Mouse (Mus musculus) limb, embryonic 14.5 days (tissue): ENCODE data around the gene Fam102b. TPM values are rescaled to one million over a fixed set of nuclear protein-coding genes. Genes with fewer than 3 reads are reported as not detected.
A peak's percentile ranks its signal among the peaks of the same experiment; 100 is the strongest.

Experiments used
- ATAC-seq: fragments of 200-750 bp; cut with Nextera tagmentation; 2 replicates; pipeline ENCODE4 v1.8.0; 2017; ENCODE audit warnings: low read depth, moderate number of reproducible peaks, moderate TSS enrichment; ENCODE audit not compliant: low FRiP score
- DNase-seq: peaks from one replicate; pipeline ENCODE4 v3.0.0-alpha.2; 2015; ENCODE audit warnings: low spot score
- H3K27ac ChIP-seq: fragments of 300-500 bp; sonication (generic); replicated peaks from 2 replicates; pipeline ENCODE4 v1.5.1; 2014; ENCODE audit warnings: low read depth, mild to moderate bottlenecking, low read length, moderate library complexity, mixed read lengths
- H3K27me3 ChIP-seq: fragments of 300-500 bp; sonication (generic); 2 replicates; pipeline ENCODE4 v1.6.1; 2014; ENCODE audit warnings: low read length, mixed read lengths; ENCODE audit not compliant: control insufficient read depth, insufficient read depth
- H3K36me3 ChIP-seq: fragments of 300-500 bp; sonication (generic); 2 replicates; pipeline ENCODE4 v1.6.1; 2014; ENCODE audit warnings: mild to moderate bottlenecking, low read length, moderate library complexity, mixed read lengths; ENCODE audit not compliant: control insufficient read depth, insufficient read depth
- H3K4me1 ChIP-seq: fragments of 300-500 bp; sonication (generic); 2 replicates; pipeline ENCODE4 v1.6.1; 2014; ENCODE audit warnings: antibody characterized with exemption, low read length, mixed read lengths; ENCODE audit not compliant: control insufficient read depth, insufficient read depth
- H3K4me2 ChIP-seq: fragments of 300-500 bp; sonication (generic); replicated peaks from 2 replicates; pipeline ENCODE4 v1.6.1; 2014; ENCODE audit warnings: low read depth, mild to moderate bottlenecking, low read length, moderate library complexity; ENCODE audit not compliant: severe bottlenecking
- H3K4me3 ChIP-seq: fragments of 300-500 bp; sonication (generic); replicated peaks from 2 replicates; pipeline ENCODE4 v1.5.1; 2014; ENCODE audit warnings: low read length
- H3K9ac ChIP-seq: fragments of 300-500 bp; sonication (generic); 2 replicates; pipeline ENCODE4 v1.6.1; 2014; ENCODE audit warnings: mild to moderate bottlenecking, low read depth, low read length, moderate library complexity; ENCODE audit not compliant: severe bottlenecking
- H3K9me3 ChIP-seq: fragments of 300-500 bp; sonication (generic); 2 replicates; pipeline ENCODE4 v1.6.1; 2016; ENCODE audit warnings: low read length; ENCODE audit not compliant: control insufficient read depth
- POLR2A ChIP-seq: fragments of 200-500 bp; IDR thresholded peaks from 2 replicates; pipeline ENCODE4 v1.8.0; 2012; ENCODE audit warnings: inconsistent platforms, mild to moderate bottlenecking, moderate library complexity, borderline replicate concordance; ENCODE audit not compliant: insufficient read depth, insufficient read length; ENCODE audit errors: extremely low read depth
- WGBS: fragments of 180-500 bp; shearing (Covaris S2); extraction: QIAGEN DNeasy Blood & Tissue Kit; methylation state at CpG from one replicate; pipeline ENCODE4 v1.1.7; 2014; 5-methylcytosine and 5-hydroxymethylcytosine counted together
- polyA plus RNA-seq, 2 experiments: library from polyadenylated mRNA; depleted of rRNA in 1 of 2; stranded (reverse) in 1 of 2; unstranded in 1 of 2; fragments of >200 nt; fragmentation: Nextera tagmentation in 1 of 2; extraction: Ambion mirVana in 1 of 2; gene quantifications; 2 replicates each; pipeline versions ENCODE4 v1.2.1 to v1.2.3; 2012 to 2014

Fam102b gene
- polyA plus RNA-seq, 2 experiments = 15.4 to 16.9 TPM

DNA sequence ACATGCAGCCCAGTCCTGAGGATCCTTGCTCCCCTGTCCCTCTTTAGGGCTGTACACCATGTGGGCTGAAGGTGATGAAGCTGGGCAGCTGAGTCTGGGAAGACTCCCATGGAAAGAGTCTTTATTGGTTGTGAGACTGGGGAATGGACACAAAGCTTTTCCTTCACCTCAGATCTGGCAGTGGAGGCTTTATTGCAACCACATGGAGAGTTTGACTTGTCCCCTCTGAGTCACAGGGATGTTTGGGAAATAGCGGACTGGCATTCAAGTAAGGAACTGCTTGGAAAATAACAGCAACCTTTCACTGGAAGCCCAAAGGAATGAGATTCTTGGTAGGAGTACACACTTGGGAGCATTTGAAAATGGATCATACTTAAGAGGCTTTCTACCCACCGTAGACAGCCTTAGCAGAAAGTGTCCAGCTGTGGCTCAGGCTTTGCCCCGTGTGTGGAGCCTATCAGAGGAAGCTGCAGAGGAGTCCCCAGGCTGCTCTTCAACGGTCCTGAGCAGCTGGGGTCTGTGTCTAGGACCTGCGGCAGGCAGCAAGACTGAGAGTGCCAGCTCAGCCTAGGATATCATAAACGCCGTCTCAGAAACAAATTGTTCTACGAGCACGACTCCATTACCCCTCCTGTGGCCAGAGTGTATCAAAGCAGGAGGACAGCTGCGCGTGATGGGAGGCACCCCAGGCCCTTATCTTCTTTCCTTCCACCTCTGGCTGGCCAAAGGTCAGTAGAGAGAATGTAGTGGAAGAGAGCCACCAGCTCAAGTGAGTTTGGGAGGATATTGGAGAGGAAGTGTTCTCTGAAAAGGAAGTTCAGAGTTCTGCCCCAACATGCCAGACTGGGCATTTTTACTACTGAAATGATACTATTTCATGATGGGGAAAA is 23.9 kb upstream of the Fam102b start:
- Histone ChIP-seq H3K4me1 (0 out of 2 replicates have a peak, but pooled peaks cover 4% of the 10 kb centered on the region), H3K36me3 (no peaks in the 10 kb centered on the region), H3K9ac (no peak overlapping the region), H3K4me3 (no peak overlapping the region), H3K9me3 (no peaks in the 10 kb centered on the region), H3K4me2 (no peak overlapping the region), H3K27me3 (no peaks in the 10 kb centered on the region), H3K27ac (no peak overlapping the region)
- DNase-seq = no peak
- no peak for TF ChIP-seq POLR2A
- 21% methylated on average over 11 of the region's 11 CpGs for WGBS
- 0 out of 2 replicates have a peak, but pooled peaks have one; percentile 9 for ATAC-seq

DNA sequence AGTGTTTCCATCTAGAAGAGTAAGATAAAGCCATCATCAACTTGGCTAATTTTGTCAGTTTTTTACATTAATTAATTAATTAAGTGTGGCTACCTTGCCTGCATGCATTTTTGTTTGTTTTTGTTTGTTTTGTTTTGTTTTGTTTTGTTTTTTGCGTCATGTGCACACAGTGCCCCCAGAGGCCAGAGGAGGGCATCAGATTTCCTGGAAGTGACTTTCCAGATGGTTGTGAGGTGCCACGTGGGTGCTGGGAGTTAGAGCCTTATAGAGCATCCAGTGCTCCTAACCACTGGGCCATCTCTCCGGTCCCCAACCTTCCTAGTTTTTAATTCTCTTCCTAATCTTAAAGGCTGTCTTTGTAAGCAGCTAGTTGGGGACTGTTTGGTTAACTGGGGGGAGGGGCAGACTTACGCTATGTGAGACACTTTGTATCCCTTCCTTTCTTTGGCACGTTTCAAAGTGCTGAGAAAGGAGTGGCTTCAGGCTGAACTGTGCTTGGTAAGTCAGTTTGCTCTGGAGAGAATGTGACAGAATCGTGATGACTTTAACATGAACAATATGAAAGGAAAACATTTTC is 20.4 kb upstream of the Fam102b start:
- H3K4me1 ChIP-seq = 0 out of 2 replicates have a peak, but pooled peaks cover 4% of the 10 kb centered on the region
- H3K36me3 ChIP-seq = no peaks in the 10 kb centered on the region
- H3K27ac ChIP-seq = no peak overlapping the region
- H3K4me3 ChIP-seq = no peak overlapping the region
- no peak overlapping the region for H3K9ac ChIP-seq
- no peak overlapping the region for H3K4me2 ChIP-seq
- H3K9me3 ChIP-seq = no peaks in the 10 kb centered on the region
- WGBS = 49% methylated on average over 6 of the region's 6 CpGs
- H3K27me3 ChIP-seq = no peaks in the 10 kb centered on the region
- DNase-seq (no peak), ATAC-seq (peak; percentile 19; the same call in 1 of the 2 replicates)
- TF ChIP-seq POLR2A = no peak

- DNase-seq = no peak
- WGBS = 92% methylated on average over 3 of the region's 3 CpGs
- H3K36me3 ChIP-seq = no peaks in the 10 kb centered on the region
- no peaks in the 10 kb centered on the region for H3K27me3 ChIP-seq
- no peak overlapping the region for H3K4me3 ChIP-seq
- no peak overlapping the region for H3K27ac ChIP-seq
- H3K4me1 ChIP-seq = 0 out of 2 replicates have a peak, but pooled peaks cover 4% of the 10 kb centered on the region
- no peak overlapping the region for H3K4me2 ChIP-seq
- TF ChIP-seq POLR2A = no peak
- ATAC-seq = no peak
- no peaks in the 10 kb centered on the region for H3K9me3 ChIP-seq
- no peak overlapping the region for H3K9ac ChIP-seq
These were observed 19.0 kb upstream of the Fam102b start for GRCm38 (mm10) chr3:109046428-109046827.

- no peak for TF ChIP-seq POLR2A
- ATAC-seq (no peak), DNase-seq (no peak)
- H3K9me3 ChIP-seq = no peaks in the 10 kb centered on the region
- H3K4me2 ChIP-seq = no peak overlapping the region
- H3K4me3 ChIP-seq = no peak overlapping the region
- H3K27me3 ChIP-seq = no peaks in the 10 kb centered on the region
- no peak overlapping the region for H3K27ac ChIP-seq
- H3K9ac ChIP-seq = no peak overlapping the region
- WGBS = 68% methylated on average over 7 of the region's 7 CpGs
- H3K36me3 ChIP-seq = no peaks in the 10 kb centered on the region
- 0 out of 2 replicates have a peak, but pooled peaks cover 4% of the 10 kb centered on the region for H3K4me1 ChIP-seq
These were observed 16.0 kb upstream of the Fam102b start for GRCm38 (mm10) chr3:109043395-109043794.

- Histone ChIP-seq H3K27me3 (no peaks in the 10 kb centered on the region), H3K9me3 (no peaks in the 10 kb centered on the region), H3K36me3 (no peaks in the 10 kb centered on the region), H3K4me1 (no peaks in the 10 kb centered on the region), H3K4me3 (no peak overlapping the region), H3K27ac (no peak overlapping the region), H3K9ac (no peak overlapping the region), H3K4me2 (no peak overlapping the region)
- ATAC-seq = no peak
- TF ChIP-seq POLR2A = no peak
- 83% methylated on average over 4 of the region's 4 CpGs for WGBS
- no peak for DNase-seq
These were observed 13.5 kb upstream of the Fam102b start for GRCm38 (mm10) chr3:109040908-109041307.
